Mouse (Mus musculus) heart, embryonic 14.5 days (tissue): ENCODE results near the gene Tesk1. TPM values are rescaled to one million over a fixed set of nuclear protein-coding genes. Genes with fewer than 3 reads are reported as not detected.

Experiments used
- ATAC-seq: fragments of 200-750 bp; cut with Nextera tagmentation; 2 replicates; pipeline ENCODE4 v1.8.0; 2017; ENCODE audit warnings: low read depth, moderate TSS enrichment; ENCODE audit not compliant: insufficient number of reproducible peaks, insufficient read depth, low FRiP score
- H3K27ac ChIP-seq, 2 experiments: fragments of 200-500 bp in 1 of 2; fragments of 300-500 bp in 1 of 2; sonication (generic) in 1 of 2; replicated peaks in 1 of 2; 2 replicates each; pipeline ENCODE4 v1.5.1; 2012 to 2014; ENCODE audit warnings: low read depth in 2 of 2, low read length in 2 of 2, control low read depth in 1 of 2, mild to moderate bottlenecking in 1 of 2, mixed read lengths in 1 of 2; ENCODE audit not compliant: control insufficient read depth in 1 of 2, insufficient read depth in 1 of 2
- H3K27me3 ChIP-seq: fragments of 300-500 bp; sonication (generic); 2 replicates; pipeline ENCODE4 v1.6.1; 2014; ENCODE audit warnings: mild to moderate bottlenecking, low read length, control low read depth; ENCODE audit not compliant: control insufficient read depth, insufficient read depth
- H3K36me3 ChIP-seq: fragments of 300-500 bp; sonication (generic); 2 replicates; pipeline ENCODE4 v1.6.1; 2014; ENCODE audit warnings: mild to moderate bottlenecking, control low read depth, low read length, mixed read lengths; ENCODE audit not compliant: control insufficient read depth, insufficient read depth
- H3K4me1 ChIP-seq, 2 experiments: fragments of 200-500 bp in 1 of 2; fragments of 300-500 bp in 1 of 2; sonication (generic) in 1 of 2; 2 replicates each; pipeline ENCODE4 v1.6.1; 2012 to 2014; ENCODE audit warnings: low read length in 2 of 2, control low read depth in 1 of 2, mixed read lengths in 1 of 2; ENCODE audit not compliant: control insufficient read depth in 2 of 2, insufficient read depth in 2 of 2
- H3K4me2 ChIP-seq: fragments of 300-500 bp; sonication (generic); 2 replicates; pipeline ENCODE4 v1.6.1; 2014; ENCODE audit warnings: mild to moderate bottlenecking, low read length
- H3K4me3 ChIP-seq, 2 experiments: fragments of 200-500 bp in 1 of 2; fragments of 300-500 bp in 1 of 2; sonication (generic) in 1 of 2; 2 replicates each; pipeline ENCODE4 v1.5.1; 2012 to 2014; ENCODE audit warnings: low read length in 2 of 2, mild to moderate bottlenecking in 2 of 2, control low read depth in 1 of 2, low read depth in 1 of 2, moderate library complexity in 1 of 2; ENCODE audit not compliant: control insufficient read depth in 1 of 2, insufficient read depth in 1 of 2
- H3K9ac ChIP-seq: fragments of 300-500 bp; sonication (generic); 2 replicates; pipeline ENCODE4 v1.6.1; 2014; ENCODE audit warnings: mild to moderate bottlenecking, low read length
- H3K9me3 ChIP-seq: fragments of 300-500 bp; sonication (generic); 2 replicates; pipeline ENCODE4 v1.6.1; 2016; ENCODE audit warnings: low read length, control low read depth; ENCODE audit not compliant: control insufficient read depth
- WGBS: fragments of 180-500 bp; shearing (Covaris S2); extraction: QIAGEN DNeasy Blood & Tissue Kit; methylation state at CpG from one replicate; pipeline ENCODE4 v1.1.7; 2014; 5-methylcytosine and 5-hydroxymethylcytosine counted together
- polyA plus RNA-seq: library from polyadenylated mRNA; unstranded; fragments of >200 nt; fragmentation: Nextera tagmentation; extraction: Ambion mirVana; gene quantifications from 2 replicates; pipeline ENCODE4 v1.2.1, GENCODE M21; 2014

Tesk1 gene
- polyA plus RNA-seq, 1 experiment from 2014 or later, result 9.4 TPM

GRCm38 (mm10) chr4:43489611-43490010 is 47.9 kb downstream of the Tesk1 start:
- Histone ChIP-seq H3K4me1 (peaks cover 0 to 8% of the 10 kb centered on the region in 2 experiments; a peak in 2 of 4 replicates), H3K4me2 (no peak overlapping the region), H3K27ac (no peak overlapping the region), H3K9me3 (no peaks in the 10 kb centered on the region), H3K9ac (no peak overlapping the region), H3K36me3 (no peaks in the 10 kb centered on the region), H3K4me3 (no peak overlapping the region), H3K27me3 (no peaks in the 10 kb centered on the region)
- WGBS, result 89% methylated on average over 3 of the region's 3 CpGs
- no peak for ATAC-seq

- no peaks in the 10 kb centered on the region for H3K9me3 ChIP-seq
- H3K4me1 ChIP-seq, result peaks cover 5 to 18% of the 10 kb centered on the region in 2 experiments
- H3K9ac ChIP-seq, result no peak overlapping the region
- peaks cover 5% of the 10 kb centered on the region for H3K36me3 ChIP-seq
- no peak for ATAC-seq
- no peak overlapping the region for H3K4me2 ChIP-seq
- H3K27ac ChIP-seq, result no peak overlapping the region
- H3K27me3 ChIP-seq, result no peaks in the 10 kb centered on the region
- 70% methylated on average over 5 of the region's 5 CpGs for WGBS
- H3K4me3 ChIP-seq, result no peak overlapping the region
Observed at GRCm38 (mm10) chr4:43490801-43491200, 49.1 kb downstream of the Tesk1 start.

GRCm38 (mm10) chr4:43492101-43492820 is 50.5 kb downstream of the Tesk1 start:
- H3K4me1 ChIP-seq, result peaks cover 8 to 27% of the 10 kb centered on the region in 2 experiments
- peaks cover 20% of the 10 kb centered on the region for H3K36me3 ChIP-seq
- H3K9ac ChIP-seq, result no peak overlapping the region
- no peaks in the 10 kb centered on the region for H3K27me3 ChIP-seq
- peak overlapping the region; percentile 85 for H3K4me2 ChIP-seq
- H3K9me3 ChIP-seq, result no peaks in the 10 kb centered on the region
- 48% methylated on average over 12 of the region's 12 CpGs for WGBS
- H3K4me3 ChIP-seq, result peak overlapping the region; percentile 7 to 78; a peak in 3 of 4 replicates
- ATAC-seq, result no peak
- peak overlapping the region; percentile 51 to 90; a peak in 3 of 4 replicates for H3K27ac ChIP-seq

DNA sequence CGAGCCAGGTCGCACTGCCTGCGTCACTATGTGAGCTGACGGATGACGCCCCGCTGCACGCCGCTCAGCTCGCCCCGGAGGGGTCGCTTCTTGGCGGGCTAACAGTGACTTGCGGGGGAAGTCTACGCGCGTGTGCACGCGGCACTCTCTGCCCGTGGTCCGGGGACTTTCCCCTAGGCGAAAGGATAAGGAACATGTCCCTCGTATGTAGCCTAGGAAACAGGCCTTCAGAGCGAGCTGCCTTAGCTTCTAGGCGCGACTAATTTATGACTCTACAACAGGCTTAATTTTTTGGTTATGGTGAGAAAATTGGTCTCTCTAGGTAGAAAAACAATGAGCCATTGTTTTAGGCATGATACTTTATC is 51.1 kb downstream of the Tesk1 start, which contains the start of gene Ccdc107:
Gene Ccdc107 (plus strand): TSS at position 80 of the 365 bp plus-strand sequence.
- peak within 1 kb of the TSS; percentile 85 for H3K4me2 ChIP-seq
- H3K9me3 ChIP-seq, result no peaks in the 10 kb centered on the region
- peak within 1 kb of the TSS; percentile 79 to 90 for H3K27ac ChIP-seq
- H3K4me3 ChIP-seq, result peak within 1 kb of the TSS; percentile 78 to 81
- peak; percentile 94 for ATAC-seq
- H3K4me1 ChIP-seq, result peaks cover 13 to 32% of the 10 kb centered on the region in 2 experiments
- H3K36me3 ChIP-seq, result peaks cover 25% of the 10 kb centered on the region
- H3K27me3 ChIP-seq, result no peaks in the 10 kb centered on the region
- peak within 1 kb of the TSS; percentile 92 for H3K9ac ChIP-seq
- WGBS, result under 1% methylated on average over 25 of the region's 25 CpGs

DNA sequence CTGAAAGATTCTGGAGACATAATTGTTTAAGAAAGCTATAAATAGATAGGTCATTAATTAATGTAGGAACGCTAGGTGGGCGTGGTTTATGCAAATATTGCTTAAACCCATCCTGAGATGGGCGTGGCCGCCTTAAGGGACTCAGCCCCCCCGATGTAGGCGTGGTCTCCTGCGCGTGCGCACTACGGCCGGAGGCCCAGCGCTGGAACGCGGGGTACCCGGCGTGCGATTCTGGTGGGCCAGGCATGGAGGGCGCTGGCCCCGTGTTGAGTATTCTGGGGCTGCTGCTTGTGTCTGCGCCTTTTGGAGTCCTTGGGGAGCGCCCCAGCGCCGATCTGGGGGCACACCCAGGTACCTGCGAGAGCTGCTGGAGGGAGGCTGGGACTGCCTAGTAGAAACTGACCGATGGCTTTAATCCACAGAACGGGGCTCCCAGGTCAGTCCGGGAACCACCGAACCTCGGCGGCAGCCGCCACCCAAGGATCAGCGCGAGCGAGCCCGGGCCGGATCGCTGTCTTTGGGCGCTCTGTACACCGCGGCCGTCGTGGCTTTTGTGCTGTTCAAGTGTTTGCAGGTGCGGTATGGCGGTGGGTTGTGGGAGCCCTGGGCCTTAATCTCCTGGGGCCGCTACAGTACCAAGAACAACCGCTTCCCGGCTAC is 51.6 kb downstream of the Tesk1 start:
- Histone ChIP-seq H3K4me3 (peak overlapping the region; percentile 78 to 81), H3K27me3 (no peaks in the 10 kb centered on the region), H3K27ac (peak overlapping the region; percentile 79 to 90), H3K9ac (peak overlapping the region; percentile 92), H3K4me2 (peak overlapping the region; percentile 85), H3K4me1 (peaks cover 16 to 37% of the 10 kb centered on the region in 2 experiments), H3K36me3 (peaks cover 25% of the 10 kb centered on the region), H3K9me3 (no peaks in the 10 kb centered on the region)
- under 1% methylated on average over 47 of the region's 47 CpGs for WGBS
- ATAC-seq, result peak; percentile 87

GRCm38 (mm10) chr4:43493846-43494240 is 52.1 kb downstream of the Tesk1 start:
- H3K9ac ChIP-seq, result peak overlapping the region; percentile 92
- 1% methylated on average over 9 of the region's 9 CpGs for WGBS
- H3K4me2 ChIP-seq, result peak overlapping the region; percentile 85
- H3K27ac ChIP-seq, result peak overlapping the region; percentile 79 to 90
- peak overlapping the region; percentile 78 to 81 for H3K4me3 ChIP-seq
- no peak for ATAC-seq
- H3K4me1 ChIP-seq, result peaks cover 18 to 43% of the 10 kb centered on the region in 2 experiments
- H3K9me3 ChIP-seq, result no peaks in the 10 kb centered on the region
- no peaks in the 10 kb centered on the region for H3K27me3 ChIP-seq
- H3K36me3 ChIP-seq, result peaks cover 25% of the 10 kb centered on the region

DNA sequence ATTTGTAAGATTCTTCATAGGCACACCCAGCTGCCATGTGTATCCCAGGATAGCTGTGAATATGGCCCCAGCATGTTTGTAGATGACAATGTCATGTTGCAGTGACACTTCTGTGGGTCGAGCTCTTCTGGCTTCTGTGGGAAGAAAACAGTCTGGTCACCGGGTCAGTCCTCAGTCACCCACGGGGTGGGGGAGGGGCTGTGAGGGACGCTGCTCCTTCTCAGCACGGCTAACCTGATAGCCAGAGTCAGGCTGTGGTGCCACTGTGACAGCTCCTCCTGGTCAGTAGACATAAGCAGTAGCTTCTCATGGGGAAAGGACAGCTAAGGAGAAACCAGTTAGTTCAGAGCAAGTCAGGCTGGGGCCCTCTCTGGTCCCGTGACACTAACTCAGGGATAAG is 54.8 kb downstream of the Tesk1 start:
- 30% methylated on average over 6 of the region's 6 CpGs for WGBS
- Histone ChIP-seq H3K4me3 (no peak overlapping the region), H3K27me3 (no peaks in the 10 kb centered on the region), H3K9ac (no peak overlapping the region), H3K4me2 (no peak overlapping the region), H3K9me3 (no peaks in the 10 kb centered on the region), H3K27ac (no peak overlapping the region), H3K4me1 (peaks cover 22 to 52% of the 10 kb centered on the region in 2 experiments), H3K36me3 (peaks cover 25% of the 10 kb centered on the region)
- no peak for ATAC-seq
